Mouse (Mus musculus) C2C12 (cell line): ENCODE measurements around the gene Rrp8.

Source experiments
- CTCF ChIP-seq: IDR thresholded peaks from one replicate; pipeline ENCODE4 v1.5.1; 2011; ENCODE audit not compliant: control insufficient read depth, insufficient read depth, insufficient read length
- USF1 ChIP-seq: IDR thresholded peaks from one replicate; pipeline ENCODE4 v1.6.1; 2011; ENCODE audit warnings: low read depth, mild to moderate bottlenecking, control low read depth, moderate library complexity

DNA sequence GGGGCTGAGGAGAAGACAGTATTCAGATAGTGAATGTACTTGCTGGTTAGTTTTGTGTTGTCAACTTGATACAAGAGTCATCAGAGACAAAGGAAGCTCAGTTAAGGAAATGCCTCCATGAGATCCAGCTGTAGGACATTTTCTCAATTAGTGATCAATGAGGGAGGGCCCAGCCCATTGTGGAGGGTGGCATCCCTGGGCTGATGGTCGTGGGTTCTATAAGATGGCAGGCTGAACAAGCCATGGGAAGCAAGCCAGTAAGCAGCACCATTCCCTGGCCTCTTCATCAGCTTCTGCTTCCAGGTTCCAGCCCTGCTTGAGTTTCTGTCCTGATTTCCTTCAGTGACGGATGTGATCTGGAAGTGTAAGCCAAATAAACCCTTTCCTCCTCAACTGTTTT lies 10.6 kb upstream of the Rrp8 start:
- TF ChIP-seq CTCF: no peak
- no peak for TF ChIP-seq USF1
